Mouse (Mus musculus) midbrain, embryonic 11.5 days (tissue): ENCODE results near the gene Slc7a11. TPM values are rescaled to one million over a fixed set of nuclear protein-coding genes. Genes with fewer than 3 reads are reported as not detected.
A peak's percentile ranks its signal among the peaks of the same experiment; 100 is the strongest.

Experiments used
- ATAC-seq: fragments of 200-750 bp; cut with Nextera tagmentation; 2 replicates; pipeline ENCODE4 v1.8.0; 2017; ENCODE audit warnings: moderate TSS enrichment, moderate library complexity; ENCODE audit not compliant: low FRiP score
- DNase-seq: peaks from one replicate; pipeline ENCODE4 v3.0.0; 2015; ENCODE audit warnings: low spot score; ENCODE audit errors: missing footprints
- H3K27ac ChIP-seq: fragments of 300-500 bp; sonication (generic); 2 replicates; pipeline ENCODE4 v1.5.1; 2014; ENCODE audit warnings: low read depth, low read length
- H3K27me3 ChIP-seq: fragments of 300-500 bp; sonication (generic); 2 replicates; pipeline ENCODE4 v1.6.1; 2014; ENCODE audit warnings: mild to moderate bottlenecking, low read length, moderate library complexity, mixed read lengths; ENCODE audit not compliant: control insufficient read depth, insufficient read depth
- H3K36me3 ChIP-seq: fragments of 300-500 bp; sonication (generic); 2 replicates; pipeline ENCODE4 v1.6.1; 2014; ENCODE audit warnings: mild to moderate bottlenecking, low read length, moderate library complexity, mixed read lengths; ENCODE audit not compliant: control insufficient read depth, insufficient read depth
- H3K4me1 ChIP-seq: fragments of 300-500 bp; sonication (generic); 2 replicates; pipeline ENCODE4 v1.6.1; 2014; ENCODE audit warnings: low read length; ENCODE audit not compliant: control insufficient read depth, insufficient read depth
- H3K4me2 ChIP-seq: fragments of 300-500 bp; sonication (generic); 2 replicates; pipeline ENCODE4 v1.6.1; 2014; ENCODE audit warnings: mild to moderate bottlenecking, moderate library complexity
- H3K4me3 ChIP-seq: fragments of 300-500 bp; sonication (generic); 2 replicates; pipeline ENCODE4 v1.5.1; 2014; ENCODE audit warnings: low read depth, low read length
- H3K9ac ChIP-seq: fragments of 300-500 bp; sonication (generic); 2 replicates; pipeline ENCODE4 v1.6.1; 2014; ENCODE audit warnings: low read length
- H3K9me3 ChIP-seq: fragments of 300-500 bp; sonication (generic); 2 replicates; pipeline ENCODE4 v1.6.1; 2016; ENCODE audit warnings: low read length; ENCODE audit not compliant: control insufficient read depth
- WGBS: fragments of 180-500 bp; shearing (Covaris S2); extraction: QIAGEN DNeasy Blood & Tissue Kit; methylation state at CpG from one replicate; pipeline ENCODE4 v1.1.7; 2014; 5-methylcytosine and 5-hydroxymethylcytosine counted together
- polyA plus RNA-seq: library from polyadenylated mRNA; unstranded; fragments of >200 nt; fragmentation: Nextera tagmentation; extraction: Ambion mirVana; gene quantifications from 2 replicates; pipeline ENCODE4 v1.2.1, GENCODE M21; 2014

The Slc7a11 gene
- polyA plus RNA-seq, 1 experiment from 2014 or later = 0.96 TPM

- Histone ChIP-seq H3K4me3 (no peak overlapping the region), H3K4me2 (no peak overlapping the region), H3K9me3 (no peaks in the 10 kb centered on the region), H3K36me3 (no peaks in the 10 kb centered on the region), H3K27me3 (no peaks in the 10 kb centered on the region), H3K9ac (no peak overlapping the region), H3K4me1 (no peaks in the 10 kb centered on the region), H3K27ac (no peak overlapping the region)
- 81% methylated on average over 6 of the region's 6 CpGs for WGBS
- ATAC-seq (no peak), DNase-seq (no peak)
These were observed 140.8 kb downstream of the Slc7a11 start for GRCm38 (mm10) chr3:50302648-50303047.

GRCm38 (mm10) chr3:50300952-50301303 is 142.5 kb downstream of the Slc7a11 start:
- no peaks in the 10 kb centered on the region for H3K27me3 ChIP-seq
- no peak overlapping the region for H3K9ac ChIP-seq
- H3K4me2 ChIP-seq = no peak overlapping the region
- 7% methylated on average over 4 of the region's 4 CpGs for WGBS
- no peak overlapping the region for H3K27ac ChIP-seq
- H3K36me3 ChIP-seq = no peaks in the 10 kb centered on the region
- H3K4me3 ChIP-seq = no peak overlapping the region
- peak; percentile 94 for DNase-seq
- H3K9me3 ChIP-seq = no peaks in the 10 kb centered on the region
- 0 out of 2 replicates have a peak, but pooled peaks have one; percentile 58 for ATAC-seq
- no peaks in the 10 kb centered on the region for H3K4me1 ChIP-seq

- H3K36me3 ChIP-seq = no peaks in the 10 kb centered on the region
- H3K9me3 ChIP-seq = no peaks in the 10 kb centered on the region
- H3K9ac ChIP-seq = no peak overlapping the region
- H3K4me2 ChIP-seq = no peak overlapping the region
- no peak overlapping the region for H3K27ac ChIP-seq
- DNase-seq (peak; percentile 88), ATAC-seq (0 out of 2 replicates have a peak, but pooled peaks have one; percentile 31)
- no peak overlapping the region for H3K4me3 ChIP-seq
- no peaks in the 10 kb centered on the region for H3K4me1 ChIP-seq
- H3K27me3 ChIP-seq = no peaks in the 10 kb centered on the region
- 85% methylated on average over 17 of the region's 17 CpGs for WGBS
These were observed 143.1 kb downstream of the Slc7a11 start for GRCm38 (mm10) chr3:50300002-50300951.

GRCm38 (mm10) chr3:50298366-50298991 is 144.9 kb downstream of the Slc7a11 start:
- no peaks in the 10 kb centered on the region for H3K9me3 ChIP-seq
- H3K9ac ChIP-seq = no peak overlapping the region
- H3K4me1 ChIP-seq = no peaks in the 10 kb centered on the region
- H3K27me3 ChIP-seq = no peaks in the 10 kb centered on the region
- H3K36me3 ChIP-seq = no peaks in the 10 kb centered on the region
- DNase-seq = no peak
- no peak overlapping the region for H3K4me3 ChIP-seq
- ATAC-seq = no peak
- H3K4me2 ChIP-seq = no peak overlapping the region
- H3K27ac ChIP-seq = no peak overlapping the region
- 49% methylated on average over 7 of the region's 7 CpGs for WGBS

- Histone ChIP-seq H3K4me1 (no peaks in the 10 kb centered on the region), H3K4me3 (no peak overlapping the region), H3K9me3 (no peaks in the 10 kb centered on the region), H3K27ac (no peak overlapping the region), H3K36me3 (no peaks in the 10 kb centered on the region), H3K9ac (no peak overlapping the region), H3K27me3 (no peaks in the 10 kb centered on the region), H3K4me2 (no peak overlapping the region)
- no peak for DNase-seq
- ATAC-seq = no peak
- 82% methylated on average over 10 of the region's 10 CpGs for WGBS
These were observed 146.5 kb downstream of the Slc7a11 start for GRCm38 (mm10) chr3:50296956-50297355.

GRCm38 (mm10) chr3:50275023-50275422 is 168.4 kb downstream of the Slc7a11 start:
- 0 out of 2 replicates have a peak, but pooled peaks cover 2% of the 10 kb centered on the region for H3K4me1 ChIP-seq
- no peak overlapping the region for H3K27ac ChIP-seq
- 83% methylated on average over 2 of the region's 2 CpGs for WGBS
- no peak overlapping the region for H3K4me3 ChIP-seq
- H3K9ac ChIP-seq = no peak overlapping the region
- no peaks in the 10 kb centered on the region for H3K27me3 ChIP-seq
- H3K4me2 ChIP-seq = no peak overlapping the region
- DNase-seq (no peak), ATAC-seq (no peak)
- H3K9me3 ChIP-seq = no peaks in the 10 kb centered on the region
- no peaks in the 10 kb centered on the region for H3K36me3 ChIP-seq

- H3K27ac ChIP-seq = no peak overlapping the region
- 0 out of 2 replicates have a peak, but pooled peaks cover 2% of the 10 kb centered on the region for H3K4me1 ChIP-seq
- H3K36me3 ChIP-seq = no peaks in the 10 kb centered on the region
- H3K9me3 ChIP-seq = no peaks in the 10 kb centered on the region
- DNase-seq = no peak
- no peak overlapping the region for H3K4me3 ChIP-seq
- no peak for ATAC-seq
- H3K4me2 ChIP-seq = no peak overlapping the region
- no peaks in the 10 kb centered on the region for H3K27me3 ChIP-seq
- H3K9ac ChIP-seq = no peak overlapping the region
These were observed 171.2 kb downstream of the Slc7a11 start for GRCm38 (mm10) chr3:50272222-50272621.

- 89% methylated on average over 4 of the region's 4 CpGs for WGBS
- no peaks in the 10 kb centered on the region for H3K4me1 ChIP-seq
- no peak overlapping the region for H3K9ac ChIP-seq
- H3K27ac ChIP-seq = no peak overlapping the region
- no peak overlapping the region for H3K4me2 ChIP-seq
- no peak for ATAC-seq
- H3K36me3 ChIP-seq = no peaks in the 10 kb centered on the region
- H3K4me3 ChIP-seq = no peak overlapping the region
- H3K27me3 ChIP-seq = no peaks in the 10 kb centered on the region
- DNase-seq = no peak
- H3K9me3 ChIP-seq = no peaks in the 10 kb centered on the region
These were observed 173.7 kb downstream of the Slc7a11 start for GRCm38 (mm10) chr3:50269680-50270079.

- H3K4me2 ChIP-seq = no peak overlapping the region
- no peaks in the 10 kb centered on the region for H3K36me3 ChIP-seq
- H3K9ac ChIP-seq = no peak overlapping the region
- 47% methylated on average over 2 of the region's 2 CpGs for WGBS
- H3K9me3 ChIP-seq = no peaks in the 10 kb centered on the region
- no peak overlapping the region for H3K27ac ChIP-seq
- no peaks in the 10 kb centered on the region for H3K27me3 ChIP-seq
- ATAC-seq = no peak
- no peak for DNase-seq
- H3K4me1 ChIP-seq = no peaks in the 10 kb centered on the region
- no peak overlapping the region for H3K4me3 ChIP-seq
These were observed 180.8 kb downstream of the Slc7a11 start for GRCm38 (mm10) chr3:50262547-50263087.
